14 mouse cellular contexts compared by ENCODE assay signal in the genomic region with DNA sequence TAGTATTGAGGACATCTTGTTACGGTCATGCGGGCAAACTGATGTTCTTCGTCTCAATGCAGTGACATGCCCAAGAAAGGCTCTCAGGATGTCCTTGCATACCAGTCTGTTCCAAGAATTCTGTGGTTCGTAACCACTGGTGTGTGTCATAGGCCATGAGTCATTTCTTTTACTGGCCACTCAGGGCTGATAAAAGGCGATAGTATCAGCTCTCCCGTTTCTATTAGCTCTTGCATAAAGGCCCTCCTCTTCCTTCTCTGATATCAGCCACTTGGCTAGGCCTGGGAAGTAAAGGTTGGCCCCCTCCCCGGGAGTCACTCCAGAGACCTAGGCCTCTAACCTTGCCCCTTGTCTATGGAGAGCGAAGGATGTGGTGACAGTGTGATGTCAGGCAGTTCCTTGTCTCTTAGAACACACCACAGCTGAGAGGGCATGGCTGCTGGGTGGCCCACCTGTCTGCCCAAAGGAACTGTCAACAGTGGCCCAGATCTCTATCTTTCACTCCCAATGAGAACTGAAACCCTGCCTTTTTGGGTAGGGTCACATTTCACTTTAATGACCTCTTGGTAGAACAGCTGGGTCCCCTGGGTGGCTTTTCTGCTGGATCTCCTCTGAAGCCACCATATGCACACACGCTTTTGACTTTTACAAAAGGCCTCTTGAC. TPM values are rescaled to one million over a fixed set of nuclear protein-coding genes. Genes with fewer than 3 reads are reported as not detected.
A peak's percentile ranks its signal among the peaks of the same experiment; 100 is the strongest.
DNase-seq lines count a peak whose midpoint lies in the region; ATAC-seq and TF ChIP-seq lines count a peak whose summit lies in the region.
"Had no signal": no experiment of that assay in that cellular context is flagged by ENCODE, and none has a peak within 500 bp of the region (broad histone marks: within the 10 kb centered on the region; RNA-seq: fewer than 3 reads in every experiment).

No protein-coding gene starts in this region.

- no peak for TF ChIP-seq EP300 in heart, postnatal 0 days (IDR thresholded peaks at IDR 0.05; ENCODE audit: low read depth)

- H3K27me3 ChIP-seq in heart, postnatal 0 days (ENCODE audit: control insufficient read depth, insufficient read depth, low read length) = no peaks in the 10 kb centered on the region
- no peaks in the 10 kb centered on the region for H3K27me3 ChIP-seq in splenic B cell, adult 2 months (ENCODE audit: control insufficient read depth, insufficient read depth, low read length, poor library complexity, severe bottlenecking)
- H3K27me3 ChIP-seq: limb, embryonic 13.5 days had no signal

- intact Hi-C loops in heart, postnatal 25 days (cut with DNase I) = no loop called here
- intact Hi-C loops in left cerebral cortex, postnatal 25 days (cut with DNase I) = no loop called here

- no peaks in the 10 kb centered on the region for H3K9me3 ChIP-seq in heart, postnatal 0 days (replicated peaks; ENCODE audit: control insufficient read depth, low read length)
- H3K9me3 ChIP-seq: embryonic facial prominence, embryonic 10.5 days; hindbrain, embryonic 10.5 days; limb, embryonic 13.5 days had no signal

- no peak for ATAC-seq in heart, postnatal 0 days (ENCODE audit: insufficient read depth, low read depth)
- no peak for ATAC-seq in CD4-positive, CD25-positive, alpha-beta regulatory T cell, adult 4 months
- ATAC-seq: forebrain, embryonic 16.5 days had no signal

- no peak overlapping the region for H3K4me3 ChIP-seq in heart, postnatal 0 days (ENCODE audit: low read depth, low read length)
- H3K4me3 ChIP-seq in bone marrow, adult 2 months (replicated peaks; ENCODE audit: control insufficient read depth, low read depth, low read length) = no peak overlapping the region
- H3K4me3 ChIP-seq: embryonic facial prominence, embryonic 10.5 days; hindbrain, embryonic 10.5 days; limb, embryonic 13.5 days had no signal

- H3K4me1 ChIP-seq in heart, postnatal 0 days (ENCODE audit: control insufficient read depth, insufficient read depth) = no peaks in the 10 kb centered on the region
- H3K4me1 ChIP-seq in bone marrow, adult 2 months (ENCODE audit: control insufficient read depth, insufficient read depth, low read length) = peaks cover 7% of the 10 kb centered on the region
- H3K4me1 ChIP-seq: limb, embryonic 13.5 days had no signal

- no peak for TF ChIP-seq CTCF in heart, postnatal 0 days (IDR thresholded peaks at IDR 0.05; ENCODE audit: low read depth)
- TF ChIP-seq CTCF in bone marrow, adult 2 months (IDR thresholded peaks at IDR 0.05; ENCODE audit: control insufficient read depth, insufficient read depth, low read length) = no peak

- peak; percentile 14 for DNase-seq in heart, postnatal 0 days (ENCODE audit: low spot score)
- no peak for DNase-seq in heart, postnatal 25 days (ENCODE audit: low spot score)
- DNase-seq in thymus, postnatal 25 days = peak; percentile 18
- no peak for DNase-seq in thymus, postnatal 10 days (ENCODE audit: low spot score in 2 of 2)
- DNase-seq in splenic B cell, adult 2 months (ENCODE audit: low read depth, low spot score) = peak; percentile 26
- no peak for DNase-seq in left cerebral cortex, postnatal 25 days (ENCODE audit: low spot score in 2 of 2)
- DNase-seq: cerebellum, adult 2 months; kidney, adult 8-10 months had no signal

- no peak overlapping the region for H3K9ac ChIP-seq in heart, postnatal 0 days (replicated peaks; ENCODE audit: low read depth, low read length)
- H3K9ac ChIP-seq: limb, embryonic 13.5 days had no signal

- no peak overlapping the region for H3K4me2 ChIP-seq in heart, postnatal 0 days (ENCODE audit: low read depth, low read length)
- H3K4me2 ChIP-seq: limb, embryonic 13.5 days had no signal

- WGBS in heart, postnatal 0 days = 49% methylated on average over 9 of the region's 9 CpGs
- 21% methylated on average over 9 of the region's 9 CpGs for WGBS in bone marrow, adult 2 months

- H3K27ac ChIP-seq in heart, postnatal 0 days (ENCODE audit: low read depth) = no peak overlapping the region
- H3K27ac ChIP-seq in bone marrow, adult 2 months (ENCODE audit: control insufficient read depth, insufficient read depth, low read depth, low read length, poor library complexity) = peak overlapping the region; percentile 59
- H3K27ac ChIP-seq: embryonic facial prominence, embryonic 10.5 days; hindbrain, embryonic 10.5 days; limb, embryonic 13.5 days had no signal

- peaks cover 19% of the 10 kb centered on the region for H3K36me3 ChIP-seq in heart, postnatal 0 days (replicated peaks; ENCODE audit: control insufficient read depth, insufficient read depth, low read length)
- 0 out of 2 replicates have a peak, but pooled peaks cover 2% of the 10 kb centered on the region for H3K36me3 ChIP-seq in splenic B cell, adult 2 months (ENCODE audit: control insufficient read depth, insufficient read depth, low read length, poor library complexity, severe bottlenecking)

- TF ChIP-seq POLR2A in bone marrow, adult 2 months (IDR thresholded peaks at IDR 0.05; ENCODE audit: borderline replicate concordance, control insufficient read depth, low read depth, low read length) = no peak

RNA-seq across cellular contexts. Expression of gene Man2a2, which starts 4.3 kb away (rescaled TPM):
- 30.2 and 55.2 TPM in 2 replicates for total RNA-seq in heart, postnatal 0 days (2014; rRNA removed; ENCODE audit: low replicate concordance)
- polyA plus RNA-seq in heart, postnatal 0 days (2015; fragmentation: Nextera tagmentation; extraction: Ambion mirVana) = 7.2 and 7.7 TPM in 2 replicates
- total RNA-seq in heart, postnatal 25 days (2021) = 10 to 100 TPM; 67.2 to 67.5 TPM
- polyA plus RNA-seq in bone marrow, adult 2 months (2011; ENCODE audit: insufficient read depth, insufficient read length, low replicate concordance, missing spikeins) = 25.1 and 40.0 TPM in 2 replicates
- polyA plus RNA-seq in CD4-positive, CD25-positive, alpha-beta regulatory T cell, adult 4 months (2017; shearing (Covaris generic)) = 10 to 100 TPM; 10.4 to 22.3 TPM
- total RNA-seq in left cerebral cortex, postnatal 25 days (2021) = 100 to 1,000 TPM; 128 to 147 TPM

RNA-seq across cellular contexts. Expression of gene Fes, which starts 12.2 kb away (rescaled TPM):
- total RNA-seq in heart, postnatal 0 days (2014; rRNA removed; ENCODE audit: low replicate concordance) = 13.5 and 23.1 TPM in 2 replicates
- polyA plus RNA-seq in heart, postnatal 0 days (2015; fragmentation: Nextera tagmentation; extraction: Ambion mirVana) = 9.2 and 9.7 TPM in 2 replicates
- 10 to 100 TPM; 11.9 to 13.6 TPM for total RNA-seq in heart, postnatal 25 days (2021)
- polyA plus RNA-seq in bone marrow, adult 2 months (2011; ENCODE audit: insufficient read depth, insufficient read length, low replicate concordance, missing spikeins) = 143 and 311 TPM in 2 replicates
- 1 to 10 TPM in 1 of 2 experiments, under 1 TPM in 1; 0.11 to 2.5 TPM for polyA plus RNA-seq in CD4-positive, CD25-positive, alpha-beta regulatory T cell, adult 4 months (2017; shearing (Covaris generic))
- 1 to 10 TPM; 3.9 to 6.3 TPM for total RNA-seq in left cerebral cortex, postnatal 25 days (2021)

RNA-seq across cellular contexts. Expression of gene Furin, which starts 29.7 kb away (rescaled TPM):
- 67.6 and 79.0 TPM in 2 replicates for total RNA-seq in heart, postnatal 0 days (2014; rRNA removed; ENCODE audit: low replicate concordance)
- polyA plus RNA-seq in heart, postnatal 0 days (2015; fragmentation: Nextera tagmentation; extraction: Ambion mirVana) = 16.9 and 18.9 TPM in 2 replicates
- 100 to 1,000 TPM; 106 to 118 TPM for total RNA-seq in heart, postnatal 25 days (2021)
- 22.2 and 31.0 TPM in 2 replicates for polyA plus RNA-seq in bone marrow, adult 2 months (2011; ENCODE audit: insufficient read depth, insufficient read length, low replicate concordance, missing spikeins)
- polyA plus RNA-seq in CD4-positive, CD25-positive, alpha-beta regulatory T cell, adult 4 months (2017; shearing (Covaris generic)) = 1 to 10 TPM; 5.5 to 7.3 TPM
- 10 to 100 TPM; 31.4 to 38.7 TPM for total RNA-seq in left cerebral cortex, postnatal 25 days (2021)

RNA-seq across cellular contexts. Expression of gene Hddc3, which starts 32.6 kb away (rescaled TPM):
- total RNA-seq in heart, postnatal 0 days (2014; rRNA removed; ENCODE audit: low replicate concordance) = 19.8 and 28.5 TPM in 2 replicates
- polyA plus RNA-seq in heart, postnatal 0 days (2015; fragmentation: Nextera tagmentation; extraction: Ambion mirVana) = 14.5 and 17.8 TPM in 2 replicates
- 10 to 100 TPM; 35.2 to 38.9 TPM for total RNA-seq in heart, postnatal 25 days (2021)
- polyA plus RNA-seq in bone marrow, adult 2 months (2011; ENCODE audit: insufficient read depth, insufficient read length, low replicate concordance, missing spikeins) = 5.0 and 16.2 TPM in 2 replicates
- 1 to 10 TPM; 6.9 to 7.2 TPM for polyA plus RNA-seq in CD4-positive, CD25-positive, alpha-beta regulatory T cell, adult 4 months (2017; shearing (Covaris generic))
- 10 to 100 TPM; 47.1 to 50.5 TPM for total RNA-seq in left cerebral cortex, postnatal 25 days (2021)

RNA-seq across cellular contexts. Expression of gene Unc45a, which starts 34.7 kb away (rescaled TPM):
- 21.6 and 44.5 TPM in 2 replicates for total RNA-seq in heart, postnatal 0 days (2014; rRNA removed; ENCODE audit: low replicate concordance)
- 11.0 and 12.5 TPM in 2 replicates for polyA plus RNA-seq in heart, postnatal 0 days (2015; fragmentation: Nextera tagmentation; extraction: Ambion mirVana)
- total RNA-seq in heart, postnatal 25 days (2021) = 10 to 100 TPM; 13.5 to 15.8 TPM
- 10.8 and 43.9 TPM in 2 replicates for polyA plus RNA-seq in bone marrow, adult 2 months (2011; ENCODE audit: insufficient read depth, insufficient read length, low replicate concordance, missing spikeins)
- polyA plus RNA-seq in CD4-positive, CD25-positive, alpha-beta regulatory T cell, adult 4 months (2017; shearing (Covaris generic)) = 10 to 100 TPM; 38.1 to 79.1 TPM
- total RNA-seq in left cerebral cortex, postnatal 25 days (2021) = 10 to 100 TPM; 38.4 to 45.3 TPM

Comparison
In these comparisons a context has a peak if more than half of its experiments do, and no peak if none do; other contexts are left out.
1. DNase-seq: peak in heart, postnatal 0 days (single experiment), thymus, postnatal 25 days (single experiment) and splenic B cell, adult 2 months (single experiment); none in heart, postnatal 25 days (single experiment), thymus, postnatal 10 days (0 of 2) and left cerebral cortex, postnatal 25 days (0 of 2).